Mouse (Mus musculus): ENCODE results near the gene Chst2.

DNA sequence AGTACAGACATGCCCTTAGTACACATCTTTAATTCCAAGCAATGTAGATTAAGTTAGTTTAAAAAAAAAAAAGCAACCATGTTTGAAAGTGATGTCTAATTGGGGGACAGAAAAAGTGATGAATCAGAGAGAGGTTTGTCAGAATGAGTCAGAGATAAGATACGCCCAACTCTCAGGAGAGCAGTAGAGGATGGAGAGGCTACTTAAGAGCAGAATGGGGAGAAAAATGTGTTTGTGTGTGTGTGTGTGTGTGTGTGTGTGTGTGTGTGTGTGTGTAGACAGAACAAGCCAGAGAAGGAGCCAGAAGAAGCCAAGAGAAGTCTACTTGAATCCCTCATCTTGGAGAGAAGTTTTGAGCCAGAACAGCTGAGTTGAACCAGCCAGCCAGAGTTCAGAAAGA lies 32.8 kb downstream of the Chst2 start:
- TF ChIP-seq CTCF (IDR thresholded peaks at IDR 0.05; ENCODE audit: extremely low read depth, insufficient read depth, insufficient read length, insufficient replicate concordance) (no peak), POLR2A (IDR thresholded peaks at IDR 0.05; ENCODE audit: low read depth, low read length) (no peak)
